Mouse (Mus musculus) hindlimb bud, embryonic 11.5 days (tissue): ENCODE measurements around the gene Elane.

Experiments used
- DNase-seq: peaks from one replicate; pipeline ENCODE4 v3.0.0-alpha.2; 2012; ENCODE audit warnings: low read depth, low spot score; ENCODE audit errors: extremely low spot score

Elane gene

GRCm38 (mm10) chr10:79857894-79858293, 28.2 kb upstream of the Elane start:
- no peak for DNase-seq

DNA sequence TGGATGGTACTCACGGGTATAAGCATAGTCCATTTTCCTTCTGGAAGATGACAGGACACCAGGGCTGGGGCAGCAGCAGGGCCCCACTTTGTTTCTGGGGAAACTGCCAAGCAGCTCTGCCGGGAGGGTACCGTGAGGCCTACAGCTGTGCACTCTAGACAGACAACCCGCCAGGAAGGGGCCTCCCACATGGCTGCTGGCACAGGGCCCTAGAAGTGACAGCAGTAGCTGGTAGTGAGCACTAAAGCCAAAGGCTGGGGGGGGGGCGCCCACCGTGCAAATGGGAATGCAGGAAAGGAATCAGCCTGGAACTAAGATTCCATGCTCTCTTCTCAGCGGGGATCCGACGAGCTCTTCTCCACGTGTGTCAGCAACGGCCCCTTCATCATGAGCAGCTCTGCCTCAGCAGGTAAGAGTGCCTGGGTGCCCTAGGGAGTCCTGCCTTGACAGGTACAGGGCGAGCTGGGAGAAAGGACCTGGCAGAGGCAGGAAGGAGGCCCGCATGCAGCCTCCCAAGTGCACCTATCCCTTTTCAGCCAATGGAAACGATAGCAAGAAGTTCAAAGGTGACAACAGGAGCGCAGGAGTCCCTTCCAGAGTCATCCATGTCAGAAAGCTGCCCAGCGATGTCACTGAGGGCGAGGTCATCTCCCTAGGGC, 27.5 kb upstream of the Elane start:
- DNase-seq = no peak

- DNase-seq = no peak
Observed at GRCm38 (mm10) chr10:79859116-79859515, 26.9 kb upstream of the Elane start.

GRCm38 (mm10) chr10:79860079-79860911, 25.8 kb upstream of the Elane start:
- DNase-seq = no peak

GRCm38 (mm10) chr10:79861230-79862048, 24.6 kb upstream of the Elane start:
- no peak for DNase-seq

DNA sequence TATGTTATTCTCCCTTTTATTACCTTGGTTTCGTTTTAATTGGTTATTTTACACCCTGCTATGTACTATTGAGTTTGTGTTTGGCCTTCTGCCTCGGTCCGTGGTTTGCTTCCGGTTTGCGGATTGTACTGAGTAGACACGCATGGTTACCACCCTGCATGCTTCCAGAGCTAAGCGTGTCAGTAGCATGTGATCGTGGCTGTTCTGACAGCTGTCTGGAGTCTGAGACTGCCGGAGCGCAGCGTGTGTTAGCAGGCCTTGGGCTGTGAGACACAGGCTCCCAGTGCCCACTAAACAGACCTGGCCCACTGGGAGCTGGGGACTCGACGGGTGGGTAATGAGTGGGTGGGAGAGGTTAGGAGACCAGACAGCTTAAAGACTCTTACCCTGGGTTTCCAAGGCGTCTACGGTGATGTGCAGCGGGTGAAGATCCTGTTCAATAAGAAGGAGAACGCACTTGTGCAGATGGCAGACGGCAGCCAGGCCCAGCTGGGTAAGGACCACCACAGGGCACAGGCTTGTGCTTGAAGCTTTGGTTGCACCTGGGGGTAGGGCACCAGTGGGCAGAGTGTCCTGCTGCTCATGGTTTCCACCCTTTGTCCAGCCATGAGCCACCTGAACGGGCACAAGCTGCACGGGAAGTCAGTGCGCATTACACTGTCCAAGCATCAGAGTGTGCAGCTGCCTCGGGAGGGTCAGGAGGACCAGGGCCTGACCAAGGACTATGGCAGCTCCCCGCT, 23.8 kb upstream of the Elane start:
- DNase-seq = no peak

DNA sequence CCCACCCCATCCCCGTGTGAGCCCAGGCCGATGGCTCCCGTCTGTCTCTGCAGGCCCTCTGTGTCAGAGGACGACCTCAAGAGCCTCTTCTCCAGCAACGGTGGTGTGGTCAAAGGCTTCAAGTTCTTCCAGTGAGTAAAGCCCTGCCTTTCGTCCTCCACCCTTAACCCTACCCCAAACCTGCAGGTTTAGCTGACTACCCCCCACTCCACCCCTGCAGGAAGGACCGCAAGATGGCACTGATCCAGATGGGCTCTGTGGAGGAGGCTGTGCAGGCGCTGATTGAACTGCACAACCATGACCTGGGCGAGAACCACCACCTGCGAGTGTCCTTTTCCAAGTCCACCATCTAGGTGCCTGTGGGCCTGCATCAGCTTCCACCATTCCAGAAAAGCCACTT, 23.1 kb upstream of the Elane start:
- DNase-seq = no peak

- DNase-seq = no peak
Observed at GRCm38 (mm10) chr10:79864351-79865188, 21.5 kb upstream of the Elane start.

GRCm38 (mm10) chr10:79865189-79865601, 20.9 kb upstream of the Elane start:
- DNase-seq = no peak

DNA sequence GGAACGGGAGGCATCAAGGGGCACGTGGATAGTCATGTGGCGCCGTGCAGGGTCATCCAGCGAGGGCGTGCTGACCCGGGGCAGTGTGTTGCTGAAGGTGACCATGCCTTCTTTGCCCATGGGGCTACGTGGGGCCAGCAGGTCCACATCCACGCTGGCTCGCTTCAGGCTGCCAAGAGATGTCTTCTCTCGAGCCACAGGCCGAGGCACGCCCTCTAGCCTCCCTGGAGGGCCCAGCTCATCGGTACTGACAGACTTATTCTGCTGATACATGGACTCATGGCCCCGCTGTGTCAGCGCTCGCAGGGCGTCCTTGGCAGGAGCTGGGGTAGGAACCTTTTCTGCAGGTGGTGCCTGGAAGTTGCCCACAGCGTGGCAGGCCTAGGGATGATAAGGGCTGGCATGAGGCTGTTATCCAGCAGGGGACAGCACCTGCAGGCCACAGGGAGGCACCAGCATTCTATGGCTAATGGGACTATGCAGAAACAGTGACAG, 20.2 kb upstream of the Elane start:
- DNase-seq = no peak

DNA sequence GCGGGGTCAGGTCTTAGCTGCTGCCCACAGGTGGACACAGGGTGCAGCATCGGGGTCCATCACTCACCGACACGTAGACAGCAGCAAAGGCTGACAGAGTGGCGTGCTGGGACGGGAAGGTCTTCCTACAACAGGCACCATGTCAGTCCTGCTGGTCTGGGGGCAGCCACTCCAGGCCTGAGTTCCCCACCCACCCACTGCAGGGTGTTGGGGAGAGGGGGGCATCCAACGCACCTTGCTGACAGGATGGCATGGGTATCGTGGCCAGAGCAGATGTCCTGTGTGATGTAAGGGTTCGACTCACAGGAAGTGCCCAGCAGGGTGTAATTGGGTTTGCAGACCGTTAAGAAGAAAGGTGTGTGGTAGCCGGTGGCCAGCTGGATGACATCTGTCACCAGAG, 19.4 kb upstream of the Elane start:
- no peak for DNase-seq

DNA sequence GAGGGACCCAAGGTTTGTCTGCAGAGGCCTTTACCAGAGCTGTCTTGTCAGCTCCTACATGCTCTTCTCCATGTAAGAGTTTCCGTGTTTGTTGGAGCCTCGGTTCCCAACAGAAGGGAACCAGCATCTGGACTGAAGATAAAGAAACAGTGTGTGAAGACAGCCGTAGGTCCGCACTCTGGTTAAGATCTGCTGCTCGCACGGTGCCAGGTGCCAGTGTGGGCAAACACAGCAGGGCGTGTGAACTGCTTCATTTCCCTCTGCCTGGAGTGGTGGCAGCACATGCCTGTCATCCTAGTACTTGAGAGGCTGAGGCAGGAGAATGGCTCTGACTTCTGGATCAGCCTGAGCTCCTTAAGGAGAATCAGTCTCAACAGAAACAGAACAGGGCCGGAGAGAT, 14.2 kb upstream of the Elane start:
- no peak for DNase-seq

DNA sequence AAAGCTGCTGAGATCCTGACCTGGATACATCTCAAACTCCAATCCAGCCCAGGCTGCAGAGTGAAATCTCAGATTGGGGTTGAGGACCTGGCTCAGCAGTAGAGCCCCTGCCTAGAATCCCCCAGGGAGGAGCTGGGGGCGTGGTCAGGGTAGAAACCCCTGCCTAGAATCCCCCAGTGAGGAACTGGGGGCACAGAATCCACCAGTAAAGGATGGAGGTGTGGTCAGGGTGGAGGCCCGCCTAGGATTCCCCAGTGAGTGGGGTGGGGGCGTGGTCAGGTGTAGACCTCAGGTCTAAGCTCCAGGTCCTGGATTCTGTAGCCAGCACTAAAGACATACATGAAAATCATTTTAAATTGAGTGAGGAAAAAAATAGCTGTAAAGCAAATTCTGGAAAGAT, 13.2 kb upstream of the Elane start:
- no peak for DNase-seq

- no peak for DNase-seq
Observed at GRCm38 (mm10) chr10:79873313-79873712, 12.7 kb upstream of the Elane start.

DNA sequence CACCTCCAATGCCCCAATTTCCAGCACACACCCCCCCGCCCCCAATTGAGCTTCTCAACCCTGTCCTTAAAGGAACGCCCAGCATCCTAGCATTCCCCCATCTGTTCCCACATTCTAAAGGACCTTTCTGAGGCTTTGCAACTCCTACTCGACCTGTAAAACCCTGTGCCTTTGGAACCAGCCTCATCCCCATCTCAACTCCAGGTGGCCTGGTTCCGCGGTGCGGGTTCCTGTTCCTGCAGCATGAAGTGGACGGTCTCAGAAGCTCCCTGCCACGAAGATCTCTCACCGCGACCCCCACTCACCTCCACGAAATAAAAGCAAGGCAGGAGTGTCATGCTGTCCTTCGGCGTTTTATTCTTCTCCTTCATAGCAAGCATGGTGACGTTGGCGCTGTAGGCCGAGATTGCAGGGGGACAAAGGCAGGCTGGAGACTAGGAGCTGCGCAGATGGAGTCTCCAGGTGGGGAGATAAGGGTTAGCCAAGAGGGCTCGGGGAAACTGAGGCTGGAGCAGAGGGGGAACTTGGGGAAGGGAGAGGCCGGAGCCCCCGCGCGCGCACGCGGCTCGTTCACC, 12.2 kb upstream of the Elane start:
- DNase-seq = no peak

DNA sequence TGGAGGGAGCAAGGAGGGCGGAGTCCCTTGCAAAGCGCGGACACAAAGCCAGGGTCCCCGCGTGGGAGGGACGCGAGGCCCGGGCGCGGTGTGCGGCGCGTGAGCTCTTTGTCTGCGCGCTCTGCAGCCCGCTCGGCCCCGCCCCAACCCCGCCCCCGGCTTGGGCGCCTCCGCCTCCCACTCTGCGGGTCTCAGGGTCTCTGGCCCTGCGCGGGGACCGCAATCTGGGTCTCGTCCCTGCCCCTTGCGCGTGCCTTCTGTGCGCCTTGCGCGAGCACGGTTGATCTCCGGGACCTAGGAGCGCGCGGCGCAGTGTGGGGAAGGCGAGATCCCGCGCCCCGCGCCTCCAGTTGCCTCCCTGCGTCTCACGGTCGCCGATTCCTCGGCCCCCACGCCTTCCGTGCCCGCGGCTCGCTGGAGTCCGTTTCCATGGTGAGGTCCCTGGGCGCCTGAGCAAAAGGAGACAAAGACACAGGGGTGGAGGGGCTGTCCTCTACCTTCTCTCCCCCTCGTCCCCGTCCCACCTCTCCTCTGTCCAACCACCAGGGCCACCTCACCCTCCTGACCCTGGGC, 11.7 kb upstream of the Elane start, which contains the start of the genes Prtn3 and Plppr3:
TSS of gene Prtn3 (plus strand) at position 187 of the 573 bp plus-strand sequence.
TSS of gene Plppr3 (minus strand) at position 345 of the 573 bp plus-strand sequence.
- no peak for DNase-seq

GRCm38 (mm10) chr10:79877174-79877573, 8.9 kb upstream of the Elane start:
- DNase-seq = no peak

DNA sequence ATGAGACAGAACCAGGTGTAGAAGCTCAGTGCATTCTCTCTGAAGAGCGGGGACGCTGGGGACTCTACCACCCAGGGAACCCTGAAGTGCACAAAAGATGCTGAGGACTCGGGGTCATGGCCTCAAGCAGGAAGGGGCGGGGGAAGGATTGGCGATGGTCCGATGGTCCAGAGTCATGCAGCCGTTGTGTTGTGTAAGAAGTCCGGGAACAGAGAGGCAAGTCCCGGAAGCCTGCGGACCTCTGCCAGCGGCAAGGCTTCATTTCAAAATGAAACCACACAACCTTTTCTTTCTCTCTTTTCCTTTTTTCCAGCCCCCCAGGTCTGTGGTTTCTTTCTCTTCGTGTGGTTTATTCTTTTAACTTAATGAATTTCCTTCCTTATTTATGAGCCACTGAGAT, 8.3 kb upstream of the Elane start:
- DNase-seq = no peak

GRCm38 (mm10) chr10:79879527-79879926, 6.5 kb upstream of the Elane start:
- DNase-seq = no peak
